Mouse (Mus musculus) embryonic facial prominence, embryonic 14.5 days (tissue): ENCODE measurements around the gene Fam83f. TPM values are rescaled to one million over a fixed set of nuclear protein-coding genes. Genes with fewer than 3 reads are reported as not detected.

Experiments used
- ATAC-seq: fragments of 200-750 bp; cut with Nextera tagmentation; 2 replicates; pipeline ENCODE4 v1.8.0; 2017; ENCODE audit warnings: low read depth, moderate number of reproducible peaks, moderate TSS enrichment
- DNase-seq: peaks from one replicate; pipeline ENCODE4 v3.0.0-alpha.2; 2015; ENCODE audit warnings: low spot score
- H3K27ac ChIP-seq: fragments of 300-500 bp; sonication (generic); replicated peaks from 2 replicates; pipeline ENCODE4 v1.5.1; 2014; ENCODE audit warnings: low read depth, mild to moderate bottlenecking, low read length, moderate library complexity
- H3K27me3 ChIP-seq: fragments of 300-500 bp; sonication (generic); replicated peaks from 2 replicates; pipeline ENCODE4 v1.6.1; 2014; ENCODE audit warnings: low read length; ENCODE audit not compliant: control insufficient read depth, insufficient read depth
- H3K36me3 ChIP-seq: fragments of 300-500 bp; sonication (generic); 2 replicates; pipeline ENCODE4 v1.6.1; 2014; ENCODE audit warnings: low read length, mixed read lengths; ENCODE audit not compliant: control insufficient read depth, insufficient read depth
- H3K4me1 ChIP-seq: fragments of 300-500 bp; sonication (generic); 2 replicates; pipeline ENCODE4 v1.6.1; 2014; ENCODE audit warnings: antibody characterized with exemption, low read length; ENCODE audit not compliant: control insufficient read depth, insufficient read depth
- H3K4me2 ChIP-seq: fragments of 300-500 bp; sonication (generic); 2 replicates; pipeline ENCODE4 v1.6.1; 2014; ENCODE audit warnings: low read depth, mild to moderate bottlenecking, low read length, moderate library complexity, mixed read lengths
- H3K4me3 ChIP-seq: fragments of 300-500 bp; sonication (generic); 2 replicates; pipeline ENCODE4 v1.5.1; 2014; ENCODE audit warnings: low read depth, mild to moderate bottlenecking, low read length
- H3K9ac ChIP-seq: fragments of 300-500 bp; sonication (generic); 2 replicates; pipeline ENCODE4 v1.6.1; 2014; ENCODE audit warnings: low read depth, mild to moderate bottlenecking, low read length, moderate library complexity, mixed read lengths
- H3K9me3 ChIP-seq: fragments of 300-500 bp; sonication (generic); 2 replicates; pipeline ENCODE4 v1.6.1; 2016; ENCODE audit warnings: low read length; ENCODE audit not compliant: control insufficient read depth
- WGBS: fragments of 180-500 bp; shearing (Covaris S2); extraction: QIAGEN DNeasy Blood & Tissue Kit; methylation state at CpG from one replicate; pipeline ENCODE4 v1.1.7; 2014; 5-methylcytosine and 5-hydroxymethylcytosine counted together
- polyA plus RNA-seq: library from polyadenylated mRNA; unstranded; fragments of >200 nt; fragmentation: Nextera tagmentation; extraction: Ambion mirVana; gene quantifications from 2 replicates; pipeline ENCODE4 v1.2.1, GENCODE M21; 2014

Gene Fam83f
- polyA plus RNA-seq, 1 experiment from 2014 or later: 2.2 TPM

- no peak overlapping the region for H3K27ac ChIP-seq
- H3K36me3 ChIP-seq: no peaks in the 10 kb centered on the region
- H3K4me1 ChIP-seq: no peaks in the 10 kb centered on the region
- ATAC-seq (no peak), DNase-seq (no peak)
- H3K27me3 ChIP-seq: no peaks in the 10 kb centered on the region
- H3K9ac ChIP-seq: no peak overlapping the region
- no peaks in the 10 kb centered on the region for H3K9me3 ChIP-seq
- no peak overlapping the region for H3K4me3 ChIP-seq
- no peak overlapping the region for H3K4me2 ChIP-seq
- WGBS: 31% methylated on average over 1 of the region's 1 CpGs
Measured at GRCm38 (mm10) chr15:80736553-80736952, 64.9 kb downstream of the Fam83f start.

- 96% methylated on average over 2 of the region's 2 CpGs for WGBS
- no peak overlapping the region for H3K4me2 ChIP-seq
Measured at GRCm38 (mm10) chr15:80738244-80738643, 66.6 kb downstream of the Fam83f start.

GRCm38 (mm10) chr15:80739972-80740371 is 68.3 kb downstream of the Fam83f start:
- no peak overlapping the region for H3K4me2 ChIP-seq
- no peaks in the 10 kb centered on the region for H3K27me3 ChIP-seq
- no peak for ATAC-seq
- H3K36me3 ChIP-seq: no peaks in the 10 kb centered on the region
- H3K4me3 ChIP-seq: no peak overlapping the region
- no peaks in the 10 kb centered on the region for H3K4me1 ChIP-seq
- 100% methylated on average over 1 of the region's 1 CpGs for WGBS
- H3K9ac ChIP-seq: no peak overlapping the region
- DNase-seq: no peak
- no peaks in the 10 kb centered on the region for H3K9me3 ChIP-seq
- H3K27ac ChIP-seq: 0 out of 2 replicates have a peak overlapping the region, but pooled peaks have one; percentile 64

More at GRCm38 (mm10) chr15:80738244-80738643, 66.6 kb downstream of the Fam83f start:
- no peak for DNase-seq
- Histone ChIP-seq H3K9me3 (no peaks in the 10 kb centered on the region), H3K36me3 (no peaks in the 10 kb centered on the region), H3K4me3 (no peak overlapping the region), H3K4me1 (no peaks in the 10 kb centered on the region), H3K27ac (no peak overlapping the region), H3K9ac (no peak overlapping the region), H3K27me3 (no peaks in the 10 kb centered on the region)
- ATAC-seq: no peak

- Histone ChIP-seq H3K9me3 (no peaks in the 10 kb centered on the region), H3K36me3 (no peaks in the 10 kb centered on the region), H3K9ac (no peak overlapping the region), H3K4me1 (no peaks in the 10 kb centered on the region), H3K27me3 (no peaks in the 10 kb centered on the region), H3K4me2 (no peak overlapping the region), H3K27ac (no peak overlapping the region), H3K4me3 (no peak overlapping the region)
- no peak for ATAC-seq
- DNase-seq: no peak
- 97% methylated on average over 1 of the region's 1 CpGs for WGBS
Measured at GRCm38 (mm10) chr15:80741836-80742235, 70.2 kb downstream of the Fam83f start.

GRCm38 (mm10) chr15:80742991-80743474 is 71.4 kb downstream of the Fam83f start:
- no peak overlapping the region for H3K4me3 ChIP-seq
- no peak overlapping the region for H3K4me2 ChIP-seq
- whole genome bisulfite sequencing: 73% methylated on average over 3 of the region's 3 CpGs
- ATAC-seq: no peak
- H3K9me3 ChIP-seq: no peaks in the 10 kb centered on the region
- no peaks in the 10 kb centered on the region for H3K36me3 ChIP-seq
- H3K9ac ChIP-seq: no peak overlapping the region
- no peak overlapping the region for H3K27ac ChIP-seq
- no peak for DNase-seq
- H3K27me3 ChIP-seq: no peaks in the 10 kb centered on the region
- H3K4me1 ChIP-seq: no peaks in the 10 kb centered on the region

GRCm38 (mm10) chr15:80743606-80744005 is 72.0 kb downstream of the Fam83f start:
- Histone ChIP-seq H3K4me3 (no peak overlapping the region), H3K9ac (no peak overlapping the region), H3K27ac (no peak overlapping the region), H3K4me1 (no peaks in the 10 kb centered on the region), H3K4me2 (no peak overlapping the region), H3K36me3 (no peaks in the 10 kb centered on the region), H3K9me3 (no peaks in the 10 kb centered on the region), H3K27me3 (no peaks in the 10 kb centered on the region)
- 82% methylated on average over 7 of the region's 7 CpGs for WGBS
- DNase-seq: no peak
- ATAC-seq: no peak

GRCm38 (mm10) chr15:80744667-80745422 is 73.2 kb downstream of the Fam83f start:
- WGBS: 91% methylated on average over 3 of the region's 3 CpGs
- ATAC-seq (no peak), DNase-seq (no peak)
- Histone ChIP-seq H3K27me3 (no peaks in the 10 kb centered on the region), H3K4me1 (no peaks in the 10 kb centered on the region), H3K27ac (no peak overlapping the region), H3K9me3 (no peaks in the 10 kb centered on the region), H3K36me3 (no peaks in the 10 kb centered on the region), H3K4me3 (no peak overlapping the region), H3K4me2 (no peak overlapping the region), H3K9ac (no peak overlapping the region)

- no peaks in the 10 kb centered on the region for H3K27me3 ChIP-seq
- DNase-seq: no peak
- H3K4me2 ChIP-seq: no peak overlapping the region
- H3K9me3 ChIP-seq: no peaks in the 10 kb centered on the region
- H3K27ac ChIP-seq: no peak overlapping the region
- ATAC-seq: no peak
- no peaks in the 10 kb centered on the region for H3K36me3 ChIP-seq
- no peak overlapping the region for H3K4me3 ChIP-seq
- H3K4me1 ChIP-seq: no peaks in the 10 kb centered on the region
- 69% methylated on average over 5 of the region's 5 CpGs for WGBS
- H3K9ac ChIP-seq: no peak overlapping the region
Measured at GRCm38 (mm10) chr15:80748979-80749378, 77.3 kb downstream of the Fam83f start.
